Mouse (Mus musculus): ENCODE results near the gene Oscar. TPM values are rescaled to one million over a fixed set of nuclear protein-coding genes. Genes with fewer than 3 reads are reported as not detected.
A peak's percentile ranks its signal among the peaks of the same experiment; 100 is the strongest.
"Not testable (repeated sequence)": the region's sequence is repeated elsewhere in the genome, so short reads cannot be mapped to it uniquely, and the experiment has no call there.

Oscar gene
- polyA plus RNA-seq, 1 experiment from 2014 or later = 0.23 TPM

GRCm38 (mm10) chr7:3578952-3579546 lies 36.9 kb downstream of the Oscar start:
- WGBS = 75% methylated on average over 6 of the region's 6 CpGs
- no peak overlapping the region for H3K4me3 ChIP-seq
- H3K36me3 ChIP-seq = no peaks in the 10 kb centered on the region
- no peak for ATAC-seq (ENCODE audit: insufficient number of reproducible peaks, insufficient read depth, low FRiP score, low TSS enrichment)
- H3K4me2 ChIP-seq (replicated peaks) = no peak overlapping the region
- H3K9me3 ChIP-seq = no peaks in the 10 kb centered on the region; the same call in 1 of the 2 replicates
- no peak overlapping the region for H3K27ac ChIP-seq
- no peaks in the 10 kb centered on the region for H3K27me3 ChIP-seq
- H3K4me1 ChIP-seq = no peaks in the 10 kb centered on the region
- H3K9ac ChIP-seq = no peak overlapping the region

- H3K9me3 ChIP-seq = no peaks in the 10 kb centered on the region; the same call in 1 of the 2 replicates
- no peak overlapping the region for H3K4me2 ChIP-seq (replicated peaks)
- H3K27ac ChIP-seq = no peak overlapping the region
- no peak for ATAC-seq (ENCODE audit: insufficient number of reproducible peaks, insufficient read depth, low FRiP score, low TSS enrichment)
- no peaks in the 10 kb centered on the region for H3K4me1 ChIP-seq
- no peak overlapping the region for H3K9ac ChIP-seq
- H3K36me3 ChIP-seq = no peaks in the 10 kb centered on the region
- no peaks in the 10 kb centered on the region for H3K27me3 ChIP-seq
- WGBS = 83% methylated on average over 2 of the region's 2 CpGs
- H3K4me3 ChIP-seq = no peak overlapping the region
These were observed 37.8 kb downstream of the Oscar start for GRCm38 (mm10) chr7:3578196-3578595.

GRCm38 (mm10) chr7:3576354-3577124 lies 39.4 kb downstream of the Oscar start:
- 77% methylated on average over 5 of the region's 5 CpGs for WGBS
- Histone ChIP-seq H3K4me1 (no peaks in the 10 kb centered on the region), H3K9ac (no peak overlapping the region), H3K9me3 (no peaks in the 10 kb centered on the region; the same call in 1 of the 2 replicates), H3K4me3 (no peak overlapping the region), H3K27ac (no peak overlapping the region), H3K4me2 (replicated peaks) (no peak overlapping the region), H3K27me3 (no peaks in the 10 kb centered on the region), H3K36me3 (no peaks in the 10 kb centered on the region)
- ATAC-seq (ENCODE audit: insufficient number of reproducible peaks, insufficient read depth, low FRiP score, low TSS enrichment) = no peak

- Histone ChIP-seq H3K27ac (no peak overlapping the region), H3K4me1 (no peaks in the 10 kb centered on the region), H3K9me3 (no peaks in the 10 kb centered on the region), H3K4me3 (no peak overlapping the region), H3K27me3 (no peaks in the 10 kb centered on the region), H3K4me2 (replicated peaks) (no peak overlapping the region), H3K36me3 (no peaks in the 10 kb centered on the region), H3K9ac (no peak overlapping the region)
- WGBS = 58% methylated on average over 5 of the region's 5 CpGs
- ATAC-seq (ENCODE audit: insufficient number of reproducible peaks, insufficient read depth, low FRiP score, low TSS enrichment) = no peak
These were observed 41.7 kb downstream of the Oscar start for GRCm38 (mm10) chr7:3574216-3574615.

GRCm38 (mm10) chr7:3571847-3572246 lies 44.1 kb downstream of the Oscar start:
- no peak overlapping the region for H3K4me3 ChIP-seq
- H3K36me3 ChIP-seq = no peaks in the 10 kb centered on the region
- WGBS = 80% methylated on average over 1 of the region's 1 CpGs
- H3K9ac ChIP-seq = no peak overlapping the region
- H3K27me3 ChIP-seq = no peaks in the 10 kb centered on the region
- no peaks in the 10 kb centered on the region for H3K4me1 ChIP-seq
- no peak for ATAC-seq (ENCODE audit: insufficient number of reproducible peaks, insufficient read depth, low FRiP score, low TSS enrichment)
- no peak overlapping the region for H3K27ac ChIP-seq
- no peak overlapping the region for H3K4me2 ChIP-seq (replicated peaks)
- H3K9me3 ChIP-seq = no peaks in the 10 kb centered on the region

GRCm38 (mm10) chr7:3570580-3570979 lies 45.4 kb downstream of the Oscar start:
- H3K4me3 ChIP-seq; H3K4me1 ChIP-seq; H3K27me3 ChIP-seq; H3K4me2 ChIP-seq (replicated peaks); H3K9me3 ChIP-seq; ATAC-seq (ENCODE audit: insufficient number of reproducible peaks, insufficient read depth, low FRiP score, low TSS enrichment); H3K9ac ChIP-seq; H3K36me3 ChIP-seq; H3K27ac ChIP-seq: not testable (repeated sequence)
- WGBS = 84% methylated on average over 3 of the region's 3 CpGs

GRCm38 (mm10) chr7:3569725-3570124 lies 46.2 kb downstream of the Oscar start:
- H3K9me3 ChIP-seq = no peaks in the 10 kb centered on the region
- H3K27me3 ChIP-seq = no peaks in the 10 kb centered on the region
- H3K36me3 ChIP-seq = no peaks in the 10 kb centered on the region
- H3K4me3 ChIP-seq = no peak overlapping the region
- WGBS = 71% methylated on average over 6 of the region's 6 CpGs
- no peak overlapping the region for H3K4me2 ChIP-seq (replicated peaks)
- no peaks in the 10 kb centered on the region for H3K4me1 ChIP-seq
- ATAC-seq (ENCODE audit: insufficient number of reproducible peaks, insufficient read depth, low FRiP score, low TSS enrichment) = no peak
- no peak overlapping the region for H3K27ac ChIP-seq
- no peak overlapping the region for H3K9ac ChIP-seq

GRCm38 (mm10) chr7:3567336-3567735 lies 48.6 kb downstream of the Oscar start:
- ATAC-seq (ENCODE audit: insufficient number of reproducible peaks, insufficient read depth, low FRiP score, low TSS enrichment) = no peak
- Histone ChIP-seq H3K4me2 (replicated peaks) (no peak overlapping the region), H3K4me3 (no peak overlapping the region), H3K27me3 (no peaks in the 10 kb centered on the region), H3K36me3 (no peaks in the 10 kb centered on the region), H3K27ac (no peak overlapping the region), H3K9ac (no peak overlapping the region), H3K9me3 (no peaks in the 10 kb centered on the region), H3K4me1 (no peaks in the 10 kb centered on the region)
- WGBS = 8% methylated on average over 2 of the region's 2 CpGs

Small RNAs within 50 kb of the gene (microRNA-seq; reads per million reads assigned to microRNA genes)
- gene Gm25100 (not detected), gene Mir3572 (3.3 reads per million, percentile 15 among the genes with 10 or more reads in this experiment)

Other genes starting within 250 kb of the Oscar start
- gene Cacng8, start 225.5 kb downstream of the Oscar start, polyA plus RNA-seq (2016; fragmentation: Nextera tagmentation; extraction: Ambion mirVana) = 7.3 and 7.5 TPM in 2 replicates
- 1.7 and 2.2 TPM in 2 replicates for gene Cacng6, start 192.0 kb downstream of the Oscar start, polyA plus RNA-seq (2016; fragmentation: Nextera tagmentation; extraction: Ambion mirVana)
- not detected in 2 replicates for gene Tarm1, start 113.5 kb downstream of the Oscar start, polyA plus RNA-seq (2016; fragmentation: Nextera tagmentation; extraction: Ambion mirVana)
- 367 and 407 TPM in 2 replicates for gene Ndufa3, start 1.2 kb upstream of the Oscar start, polyA plus RNA-seq (2016; fragmentation: Nextera tagmentation; extraction: Ambion mirVana)
- gene Tfpt, start 13.8 kb upstream of the Oscar start, polyA plus RNA-seq (2016; fragmentation: Nextera tagmentation; extraction: Ambion mirVana) = 38.0 and 38.8 TPM in 2 replicates
- gene Prpf31, start 13.8 kb upstream of the Oscar start, polyA plus RNA-seq (2016; fragmentation: Nextera tagmentation; extraction: Ambion mirVana) = 129 and 130 TPM in 2 replicates
- gene Cnot3, start 29.1 kb upstream of the Oscar start, polyA plus RNA-seq (2016; fragmentation: Nextera tagmentation; extraction: Ambion mirVana) = 65.5 and 66.1 TPM in 2 replicates
- 23.4 and 24.6 TPM in 2 replicates for gene Leng1, start 49.7 kb upstream of the Oscar start, polyA plus RNA-seq (2016; fragmentation: Nextera tagmentation; extraction: Ambion mirVana)
- gene Tmc4, start 61.4 kb upstream of the Oscar start, polyA plus RNA-seq (2016; fragmentation: Nextera tagmentation; extraction: Ambion mirVana) = 6.2 and 7.4 TPM in 2 replicates
- 283 and 284 TPM in 2 replicates for gene Tsen34, start 76.7 kb upstream of the Oscar start, polyA plus RNA-seq (2016; fragmentation: Nextera tagmentation; extraction: Ambion mirVana)
- 58.3 and 60.8 TPM in 2 replicates for gene Mboat7, start 77.4 kb upstream of the Oscar start, polyA plus RNA-seq (2016; fragmentation: Nextera tagmentation; extraction: Ambion mirVana)
- 1,360 and 1,379 TPM in 2 replicates for gene Rps9, start 87.8 kb upstream of the Oscar start, polyA plus RNA-seq (2016; fragmentation: Nextera tagmentation; extraction: Ambion mirVana)
- 0.08 TPM in 1 of 2 replicates, not detected in the other for gene Pirb, start 104.2 kb upstream of the Oscar start, polyA plus RNA-seq (2016; fragmentation: Nextera tagmentation; extraction: Ambion mirVana)
- gene Gm15448, start 209.5 kb upstream of the Oscar start, polyA plus RNA-seq (2016; fragmentation: Nextera tagmentation; extraction: Ambion mirVana) = not detected in 2 replicates
- gene Pira2, start 228.9 kb upstream of the Oscar start, polyA plus RNA-seq (2016; fragmentation: Nextera tagmentation; extraction: Ambion mirVana) = 0.09 and 0.17 TPM in 2 replicates

Data from embryonic facial prominence, embryonic 12.5 days (tissue).